Mouse (Mus musculus): ENCODE data around the gene Sema4a. TPM values are rescaled to one million over a fixed set of nuclear protein-coding genes. Genes with fewer than 3 reads are reported as not detected.
"Not testable (repeated sequence)": the region's sequence is repeated elsewhere in the genome, so short reads cannot be mapped to it uniquely, and the experiment has no call there.

Sema4a gene
- polyA plus RNA-seq, 1 experiment from 2014 or later: 4.3 TPM

DNA sequence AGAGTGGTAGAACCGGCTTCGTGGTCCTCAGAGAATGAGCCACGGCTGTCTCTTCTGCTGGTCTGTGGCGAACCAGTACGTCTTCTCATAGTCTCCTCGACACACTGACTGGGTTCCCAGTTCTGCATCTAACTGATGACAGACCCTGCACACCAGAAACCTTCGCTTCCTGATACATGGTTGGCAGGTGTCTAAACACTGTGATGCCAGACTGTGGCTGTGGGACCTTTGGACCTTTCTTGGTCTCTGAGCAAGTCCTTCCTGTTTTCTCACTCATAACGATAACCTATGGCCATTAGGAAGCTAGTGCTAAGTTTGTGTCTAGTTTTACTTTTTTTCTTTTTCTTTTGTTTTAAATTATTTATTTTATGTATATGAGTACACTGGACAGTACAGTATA lies 12.5 kb downstream of the Sema4a start:
- Histone ChIP-seq H3K36me3 (no peaks in the 10 kb centered on the region), H3K9me3 (no peaks in the 10 kb centered on the region), H3K4me3 (no peak overlapping the region), H3K27me3 (ENCODE audit: insufficient read depth, poor library complexity, severe bottlenecking) (peaks cover 56% of the 10 kb centered on the region), H3K27ac (no peak overlapping the region), H3K4me1 (peaks cover 25% of the 10 kb centered on the region)
- DNase-seq (ENCODE audit: low spot score): no peak
- WGBS: 81% methylated on average over 8 of the region's 8 CpGs

DNA sequence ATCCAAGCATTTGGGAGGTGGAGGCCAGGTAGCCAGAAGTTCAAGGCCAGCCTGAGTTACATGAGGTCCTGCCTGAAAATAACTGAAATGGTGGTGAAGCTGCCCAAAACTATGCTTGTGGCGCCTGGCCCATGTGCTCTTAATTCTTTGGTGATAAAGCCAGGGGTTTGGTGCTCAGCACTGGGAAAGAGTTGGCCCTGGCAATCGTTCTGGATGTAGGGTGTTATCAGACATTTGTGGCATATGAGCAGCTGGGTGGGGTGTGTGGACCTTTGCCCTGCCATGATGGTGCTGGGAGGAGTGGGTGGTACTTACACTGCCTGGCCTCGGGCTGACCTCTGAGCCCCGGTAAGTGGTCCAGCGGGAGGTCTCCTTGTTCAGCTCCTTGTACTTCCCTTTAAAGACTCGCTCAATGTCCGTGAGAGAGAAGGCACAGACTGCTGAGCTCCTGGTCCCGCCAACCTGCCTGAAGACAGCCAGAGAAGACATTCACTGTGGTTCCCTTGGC lies 13.3 kb downstream of the Sema4a start:
- no peak for DNase-seq (ENCODE audit: low spot score)
- H3K27me3 ChIP-seq (ENCODE audit: insufficient read depth, poor library complexity, severe bottlenecking): peaks cover 50% of the 10 kb centered on the region
- no peak overlapping the region for H3K27ac ChIP-seq

DNA sequence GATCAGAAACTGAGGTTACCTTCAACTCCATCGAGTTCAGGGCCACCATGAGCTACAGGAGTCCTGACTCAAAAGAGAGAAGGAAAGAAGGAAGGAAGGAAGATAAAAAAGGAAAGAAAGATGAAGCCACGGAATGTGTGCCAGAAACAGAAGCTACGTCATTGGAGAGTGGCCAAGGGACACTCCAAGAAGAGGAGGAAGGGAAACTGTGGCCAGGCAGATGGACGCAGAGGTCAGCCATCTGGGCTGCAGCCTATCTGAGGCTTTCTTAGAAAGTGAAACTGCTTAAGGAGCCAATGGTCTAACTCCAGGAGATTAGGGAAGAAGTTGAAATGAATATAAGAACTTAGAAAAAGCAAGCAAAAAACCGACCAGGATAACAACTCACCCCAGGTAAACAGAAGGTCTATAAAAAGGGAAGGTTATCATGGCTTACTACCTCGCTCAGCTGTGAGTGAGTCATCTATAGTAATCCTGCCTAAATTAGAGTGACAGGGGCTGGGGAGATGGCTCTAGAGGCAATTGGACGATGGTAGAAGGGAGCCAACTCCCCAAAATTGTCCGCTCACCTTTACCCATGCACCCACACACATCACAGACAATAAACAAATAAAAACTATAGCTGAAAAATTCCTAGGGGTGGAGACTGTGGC lies 14.4 kb downstream of the Sema4a start:
- DNase-seq (ENCODE audit: low spot score): no peak
- no peaks in the 10 kb centered on the region for H3K9me3 ChIP-seq
- no peak overlapping the region for H3K4me3 ChIP-seq
- H3K27me3 ChIP-seq (ENCODE audit: insufficient read depth, poor library complexity, severe bottlenecking): peaks cover 48% of the 10 kb centered on the region
- peaks cover 22% of the 10 kb centered on the region for H3K4me1 ChIP-seq
- WGBS: 59% methylated on average over 8 of the region's 8 CpGs
- no peak overlapping the region for H3K27ac ChIP-seq
- H3K36me3 ChIP-seq: no peaks in the 10 kb centered on the region

More for the DNA sequence above, 13.3 kb downstream of the Sema4a start:
- no peak overlapping the region for H3K4me3 ChIP-seq
- no peaks in the 10 kb centered on the region for H3K9me3 ChIP-seq
- H3K36me3 ChIP-seq: no peaks in the 10 kb centered on the region
- peaks cover 22% of the 10 kb centered on the region for H3K4me1 ChIP-seq
- WGBS: 54% methylated on average over 8 of the region's 8 CpGs

DNA sequence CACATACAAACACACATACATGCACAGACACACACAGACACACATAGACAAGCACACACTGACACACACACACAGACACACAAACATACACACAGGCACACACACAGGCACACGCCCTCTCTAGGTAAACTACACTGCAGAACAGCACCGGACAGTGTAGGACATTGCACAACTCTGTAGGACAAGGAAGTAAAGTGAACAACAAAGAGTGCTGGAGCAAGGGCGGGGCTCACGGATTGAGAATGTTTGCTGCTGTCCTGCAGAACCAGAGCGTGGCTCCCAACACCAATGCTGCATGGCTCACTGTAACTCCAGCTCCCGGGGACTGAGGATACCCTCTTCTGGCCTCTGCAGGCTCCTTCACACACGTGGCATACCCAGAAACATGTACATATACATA lies 18.1 kb downstream of the Sema4a start:
- H3K27ac ChIP-seq: no peak overlapping the region
- no peak overlapping the region for H3K4me3 ChIP-seq
- 73% methylated on average over 7 of the region's 7 CpGs for WGBS
- H3K9me3 ChIP-seq: no peaks in the 10 kb centered on the region
- no peaks in the 10 kb centered on the region for H3K36me3 ChIP-seq
- DNase-seq (ENCODE audit: low spot score): no peak
- H3K27me3 ChIP-seq (ENCODE audit: insufficient read depth, poor library complexity, severe bottlenecking): peaks cover 16% of the 10 kb centered on the region
- H3K4me1 ChIP-seq: peaks cover 21% of the 10 kb centered on the region

DNA sequence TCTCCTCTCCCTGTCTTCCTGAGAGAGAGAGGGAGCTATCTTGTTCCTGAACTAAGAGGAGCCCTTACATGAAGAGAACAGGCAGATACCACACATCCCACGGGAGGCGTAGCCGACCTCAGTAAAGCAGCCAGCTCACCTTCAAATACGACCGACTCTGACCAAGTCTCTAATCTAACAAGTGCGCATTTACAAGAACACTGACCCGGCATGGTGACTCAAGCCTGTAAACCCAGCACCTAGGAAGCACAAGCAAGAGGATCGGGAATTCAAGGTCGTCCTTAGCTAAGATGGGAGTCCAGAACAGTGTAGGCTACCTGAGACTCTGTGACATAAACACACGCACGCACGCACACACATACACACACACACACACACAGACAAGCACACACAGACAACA lies 18.5 kb downstream of the Sema4a start:
- H3K27ac ChIP-seq: no peak overlapping the region
- H3K9me3 ChIP-seq: no peaks in the 10 kb centered on the region
- H3K36me3 ChIP-seq: no peaks in the 10 kb centered on the region
- DNase-seq (ENCODE audit: low spot score): no peak
- H3K4me3 ChIP-seq: no peak overlapping the region
- H3K27me3 ChIP-seq (ENCODE audit: insufficient read depth, poor library complexity, severe bottlenecking): peaks cover 16% of the 10 kb centered on the region
- WGBS: 75% methylated on average over 12 of the region's 12 CpGs
- peaks cover 22% of the 10 kb centered on the region for H3K4me1 ChIP-seq

DNA sequence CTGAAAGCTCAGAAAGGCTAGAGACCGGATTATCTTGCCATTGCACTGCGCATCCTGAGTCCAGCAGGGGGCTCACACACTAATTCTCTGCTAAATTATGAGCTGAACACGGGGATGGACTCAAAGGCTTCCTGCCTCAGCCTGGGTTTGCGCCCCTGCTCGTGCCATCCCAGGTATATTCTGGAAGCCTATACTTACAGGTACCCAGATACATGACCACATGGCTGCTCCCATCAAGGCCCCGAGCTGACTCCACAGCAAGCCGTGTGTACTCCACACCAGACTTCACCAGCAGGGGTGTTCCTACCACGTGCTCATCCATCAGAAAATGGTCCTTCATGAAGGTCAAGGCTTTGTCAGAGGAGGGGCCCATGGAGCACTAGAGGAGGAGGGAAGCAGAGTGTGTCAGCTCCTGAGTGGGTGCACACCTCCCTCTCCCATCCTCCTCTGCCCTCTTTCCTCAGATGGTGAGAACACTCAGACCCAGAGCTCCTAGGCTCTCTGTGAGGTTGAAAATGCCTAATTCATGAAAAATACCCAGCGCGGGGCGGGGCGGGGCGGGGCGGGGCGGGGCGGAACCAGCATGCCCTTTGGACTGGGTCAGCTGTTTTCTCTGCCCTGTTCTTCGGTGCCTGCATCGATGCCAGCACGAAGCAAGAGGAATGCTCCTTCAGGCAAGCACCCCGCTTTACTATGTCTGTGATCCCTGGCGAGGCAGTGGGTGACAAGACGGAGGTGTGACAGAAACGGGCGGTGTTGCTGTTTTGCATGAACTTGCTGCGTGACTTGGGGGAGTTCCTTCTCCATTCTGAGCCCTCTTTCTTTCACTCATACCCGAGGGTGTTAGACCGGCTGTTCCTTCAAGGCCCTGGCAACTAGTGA lies 20.2 kb downstream of the Sema4a start:
- no peaks in the 10 kb centered on the region for H3K9me3 ChIP-seq
- no peaks in the 10 kb centered on the region for H3K36me3 ChIP-seq
- H3K27ac ChIP-seq: peak overlapping the region; percentile 72
- no peak for DNase-seq (ENCODE audit: low spot score)
- H3K4me3 ChIP-seq: peak overlapping the region; percentile 49
- peaks cover 35% of the 10 kb centered on the region for H3K4me1 ChIP-seq
- H3K27me3 ChIP-seq (ENCODE audit: insufficient read depth, poor library complexity, severe bottlenecking): peaks cover 12% of the 10 kb centered on the region
- WGBS: 17% methylated on average over 27 of the region's 27 CpGs

DNA sequence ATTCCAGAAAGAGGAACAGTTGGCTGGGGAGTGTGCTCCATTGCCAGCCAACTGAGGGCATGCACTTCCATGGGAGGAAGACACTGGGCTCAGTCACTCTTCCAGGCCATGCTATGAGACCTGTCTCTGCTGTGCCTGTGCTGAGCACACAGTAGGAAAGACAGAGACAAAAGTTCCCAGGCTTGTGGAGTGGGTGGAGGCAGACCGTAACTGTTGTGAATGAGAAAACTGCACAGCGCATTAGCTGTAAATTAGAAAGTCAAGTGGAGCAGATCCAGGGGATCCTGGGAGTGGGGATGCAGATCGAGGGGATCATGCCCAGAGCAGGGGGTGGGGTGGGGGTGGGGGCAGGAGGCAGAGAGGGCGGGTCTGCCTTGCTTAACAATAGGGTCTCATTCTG lies 21.4 kb downstream of the Sema4a start:
- H3K27ac ChIP-seq: no peak overlapping the region
- WGBS: 66% methylated on average over 4 of the region's 4 CpGs
- H3K9me3 ChIP-seq: no peaks in the 10 kb centered on the region
- DNase-seq (ENCODE audit: low spot score): no peak
- peaks cover 39% of the 10 kb centered on the region for H3K4me1 ChIP-seq
- H3K27me3 ChIP-seq (ENCODE audit: insufficient read depth, poor library complexity, severe bottlenecking): peaks cover 12% of the 10 kb centered on the region
- H3K4me3 ChIP-seq: no peak overlapping the region
- no peaks in the 10 kb centered on the region for H3K36me3 ChIP-seq

DNA sequence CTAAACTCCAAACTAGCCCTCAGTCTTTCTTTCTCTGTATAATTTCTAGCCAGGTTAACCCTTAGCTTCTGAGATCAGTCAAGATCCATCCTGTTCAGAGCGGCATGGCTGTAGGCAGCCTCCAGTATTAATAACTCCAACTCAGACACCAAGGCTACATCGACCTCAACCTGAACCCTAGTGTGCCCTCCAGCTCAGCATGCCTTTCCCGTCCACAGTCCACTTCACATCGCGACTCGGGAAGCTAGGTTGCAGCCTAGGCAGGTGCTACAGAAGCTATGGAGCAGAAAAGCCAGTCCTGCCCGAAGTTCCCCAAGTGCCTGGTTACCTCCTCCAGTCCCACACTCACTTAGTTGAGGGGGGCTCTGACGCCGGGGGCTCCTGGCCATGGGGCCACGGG lies 23.5 kb downstream of the Sema4a start:
- no peaks in the 10 kb centered on the region for H3K9me3 ChIP-seq
- H3K36me3 ChIP-seq: no peaks in the 10 kb centered on the region
- peak overlapping the region; percentile 56 for H3K4me3 ChIP-seq
- no peak for DNase-seq (ENCODE audit: low spot score)
- peaks cover 39% of the 10 kb centered on the region for H3K4me1 ChIP-seq
- H3K27me3 ChIP-seq (ENCODE audit: insufficient read depth, poor library complexity, severe bottlenecking): peaks cover 8% of the 10 kb centered on the region
- H3K27ac ChIP-seq: peak overlapping the region; percentile 87
- 63% methylated on average over 10 of the region's 10 CpGs for WGBS

DNA sequence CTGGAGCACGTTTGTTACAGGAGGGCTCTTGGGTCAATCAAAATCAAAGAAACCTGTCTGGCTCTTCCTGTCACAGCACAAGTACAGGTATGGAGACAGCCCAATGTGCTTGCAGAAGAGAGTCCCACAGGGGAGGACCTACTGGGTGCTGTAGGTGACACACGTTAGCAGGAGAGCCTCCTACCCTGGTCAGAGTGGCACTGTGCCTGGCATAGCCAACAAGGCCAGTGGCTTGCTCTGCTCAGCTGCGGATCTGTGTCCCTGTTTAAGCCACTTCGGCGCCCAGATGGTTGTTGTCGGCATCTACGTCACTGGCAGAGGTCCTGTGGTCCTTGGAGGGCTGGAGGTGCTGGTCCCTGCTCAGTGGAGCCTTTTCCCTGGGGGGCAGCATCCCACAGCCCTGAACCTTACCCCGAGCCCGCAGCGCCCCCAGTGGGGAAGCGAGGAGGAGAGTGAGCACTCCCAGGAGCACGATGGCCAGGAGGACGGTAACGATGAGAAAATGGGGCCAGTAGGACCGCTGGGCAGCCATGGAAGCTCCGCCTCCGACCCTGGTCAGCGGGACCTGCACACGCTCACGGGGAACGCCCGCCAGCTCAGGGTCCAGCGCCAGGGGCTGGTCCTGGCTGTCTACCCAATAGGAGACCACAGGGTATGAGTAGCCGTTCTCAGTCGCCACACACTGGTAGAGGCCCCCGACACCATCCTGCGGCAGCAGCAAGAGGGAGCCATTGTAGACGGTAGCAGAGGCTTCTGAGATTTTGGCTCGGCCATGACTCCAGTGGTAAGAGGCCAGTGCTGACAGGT lies 24.4 kb downstream of the Sema4a start:
- Histone ChIP-seq H3K36me3 (no peaks in the 10 kb centered on the region), H3K9me3 (no peaks in the 10 kb centered on the region), H3K4me1 (peaks cover 39% of the 10 kb centered on the region), H3K27me3 (ENCODE audit: insufficient read depth, poor library complexity, severe bottlenecking) (peaks cover 2% of the 10 kb centered on the region), H3K4me3 (peak overlapping the region; percentile 56), H3K27ac (peak overlapping the region; percentile 87)
- 7% methylated on average over 29 of the region's 29 CpGs for WGBS
- DNase-seq (ENCODE audit: low spot score): peak; percentile 93

DNA sequence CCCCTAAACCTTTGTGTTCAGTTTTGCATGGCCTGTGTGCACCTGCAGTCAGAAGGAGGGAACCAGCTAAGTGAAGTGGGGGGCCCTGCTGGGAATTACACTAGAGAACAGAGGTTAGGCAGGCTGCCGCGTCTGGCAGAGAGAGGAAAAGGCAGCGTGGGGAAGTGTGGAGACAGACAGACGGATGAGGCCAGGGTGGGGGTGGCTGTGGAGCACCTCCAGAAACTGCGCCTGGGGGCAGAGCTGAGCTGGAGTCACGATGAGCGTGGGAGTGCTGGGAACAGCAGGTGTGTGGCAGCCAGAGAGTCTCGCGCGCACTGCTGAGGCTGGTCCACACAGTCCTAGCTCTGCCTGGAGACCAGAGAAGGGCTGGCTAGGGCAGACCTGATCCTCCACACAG lies 25.5 kb downstream of the Sema4a start:
- no peaks in the 10 kb centered on the region for H3K9me3 ChIP-seq
- no peak for DNase-seq (ENCODE audit: low spot score)
- peaks cover 31% of the 10 kb centered on the region for H3K4me1 ChIP-seq
- H3K36me3 ChIP-seq: no peaks in the 10 kb centered on the region
- H3K27ac ChIP-seq: no peak overlapping the region
- no peaks in the 10 kb centered on the region; the same call in 1 of the 2 replicates for H3K27me3 ChIP-seq (ENCODE audit: insufficient read depth, poor library complexity, severe bottlenecking)
- WGBS: 70% methylated on average over 10 of the region's 10 CpGs
- no peak overlapping the region for H3K4me3 ChIP-seq

DNA sequence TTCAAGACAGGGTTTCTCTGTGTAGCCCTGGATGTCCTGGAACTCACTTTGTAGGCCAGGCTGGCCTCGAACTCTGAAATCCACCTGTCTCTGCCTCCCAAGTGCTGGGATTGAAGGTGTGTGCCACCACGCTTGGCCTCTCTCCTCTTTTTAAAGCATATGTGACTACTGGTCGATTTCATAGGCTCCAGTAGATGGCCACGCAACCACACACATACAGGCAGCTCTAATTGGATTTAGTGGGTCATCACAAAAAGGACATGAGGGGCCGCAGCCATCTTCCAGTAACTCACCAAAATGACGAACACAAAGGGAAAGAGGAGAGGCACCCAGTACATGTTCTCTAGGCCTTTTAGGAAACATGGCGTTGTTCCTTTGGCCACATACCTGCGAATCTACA lies 32.3 kb downstream of the Sema4a start:
- H3K9me3 ChIP-seq; H3K4me3 ChIP-seq; DNase-seq (ENCODE audit: low spot score): not testable (repeated sequence)

DNA sequence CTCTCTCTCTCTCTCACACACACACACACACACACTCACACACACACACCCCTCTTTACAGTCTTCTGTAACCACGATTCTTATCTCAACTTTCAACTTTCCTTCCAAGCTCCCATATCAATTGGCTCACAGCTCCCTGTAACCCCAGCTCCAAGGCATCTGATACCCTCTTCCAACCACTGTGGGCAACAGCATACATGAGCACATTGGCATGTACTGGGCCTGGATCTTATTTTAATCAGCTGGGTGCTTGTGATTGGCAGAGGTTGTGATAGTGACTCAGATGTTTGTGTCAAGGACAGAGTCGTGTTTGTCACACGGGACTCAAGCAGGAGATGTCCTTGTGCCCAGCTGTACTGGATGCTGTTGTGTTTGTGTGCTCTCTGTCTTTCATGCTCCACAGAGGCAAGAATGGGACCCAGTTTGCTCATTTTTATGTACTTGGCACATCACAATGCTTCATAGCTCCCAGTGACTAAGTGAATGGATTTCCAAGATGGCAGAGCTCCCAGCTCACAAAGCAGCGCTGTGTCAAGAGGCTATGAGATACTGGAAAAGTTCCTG lies 33.6 kb downstream of the Sema4a start:
- 71% methylated on average over 4 of the region's 4 CpGs for WGBS
- Histone ChIP-seq H3K4me3 (no peak overlapping the region), H3K27ac (no peak overlapping the region), H3K4me1 (peaks cover 15% of the 10 kb centered on the region), H3K36me3 (no peaks in the 10 kb centered on the region), H3K27me3 (ENCODE audit: insufficient read depth, poor library complexity, severe bottlenecking) (no peaks in the 10 kb centered on the region), H3K9me3 (no peaks in the 10 kb centered on the region)
- no peak for DNase-seq (ENCODE audit: low spot score)

More for the DNA sequence above, 32.3 kb downstream of the Sema4a start:
- H3K4me1 ChIP-seq: peaks cover 11% of the 10 kb centered on the region
- 69% methylated on average over 8 of the region's 8 CpGs for WGBS
- H3K36me3 ChIP-seq; H3K27me3 ChIP-seq (ENCODE audit: insufficient read depth, poor library complexity, severe bottlenecking); H3K27ac ChIP-seq: not testable (repeated sequence)

Data from heart, embryonic 10.5 days (tissue).